Mouse (Mus musculus) olfactory bulb, adult 2 months (tissue): Measurements from ENCODE around the gene Iqsec1. TPM values are rescaled to one million over a fixed set of nuclear protein-coding genes. Genes with fewer than 3 reads are reported as not detected.

ENCODE experiments used
- H3K27ac ChIP-seq: fragments of 200-500 bp; 2 replicates; pipeline ENCODE4 v1.5.1; 2012; ENCODE audit warnings: low read depth, low read length; ENCODE audit not compliant: insufficient read depth
- H3K4me1 ChIP-seq: fragments of 200-500 bp; 2 replicates; pipeline ENCODE4 v1.6.1; 2012; ENCODE audit warnings: low read length; ENCODE audit not compliant: control insufficient read depth, insufficient read depth
- H3K4me3 ChIP-seq: fragments of 200-500 bp; 2 replicates; pipeline ENCODE4 v1.5.1; 2012; ENCODE audit warnings: mild to moderate bottlenecking, low read depth, low read length, moderate library complexity; ENCODE audit not compliant: insufficient read depth
- CTCF ChIP-seq: fragments of 200-500 bp; IDR thresholded peaks from 2 replicates; pipeline ENCODE4 v1.5.1; 2012; ENCODE audit warnings: low read depth, mild to moderate bottlenecking, low read length, moderate library complexity; ENCODE audit not compliant: insufficient read depth
- POLR2A ChIP-seq: fragments of 200-500 bp; IDR thresholded peaks from 2 replicates; pipeline ENCODE4 v1.6.1; 2012; ENCODE audit warnings: mild to moderate bottlenecking, low read depth, low read length, moderate library complexity; ENCODE audit not compliant: insufficient read depth
- WGBS: fragments of 180-500 bp; shearing (Covaris S2); methylation state at CpG from one replicate; pipeline ENCODE4 v1.1.7; 2018; 5-methylcytosine and 5-hydroxymethylcytosine counted together
- polyA plus RNA-seq: library from polyadenylated mRNA; stranded (reverse); fragments of >200 nt; gene quantifications from 2 replicates; pipeline ENCODE4 v1.2.4, GENCODE M21; 2012; ENCODE audit warnings: low replicate concordance; ENCODE audit not compliant: missing spikeins, insufficient read depth, insufficient read length

The Iqsec1 gene
- polyA plus RNA-seq, 1 experiment = not detected

DNA sequence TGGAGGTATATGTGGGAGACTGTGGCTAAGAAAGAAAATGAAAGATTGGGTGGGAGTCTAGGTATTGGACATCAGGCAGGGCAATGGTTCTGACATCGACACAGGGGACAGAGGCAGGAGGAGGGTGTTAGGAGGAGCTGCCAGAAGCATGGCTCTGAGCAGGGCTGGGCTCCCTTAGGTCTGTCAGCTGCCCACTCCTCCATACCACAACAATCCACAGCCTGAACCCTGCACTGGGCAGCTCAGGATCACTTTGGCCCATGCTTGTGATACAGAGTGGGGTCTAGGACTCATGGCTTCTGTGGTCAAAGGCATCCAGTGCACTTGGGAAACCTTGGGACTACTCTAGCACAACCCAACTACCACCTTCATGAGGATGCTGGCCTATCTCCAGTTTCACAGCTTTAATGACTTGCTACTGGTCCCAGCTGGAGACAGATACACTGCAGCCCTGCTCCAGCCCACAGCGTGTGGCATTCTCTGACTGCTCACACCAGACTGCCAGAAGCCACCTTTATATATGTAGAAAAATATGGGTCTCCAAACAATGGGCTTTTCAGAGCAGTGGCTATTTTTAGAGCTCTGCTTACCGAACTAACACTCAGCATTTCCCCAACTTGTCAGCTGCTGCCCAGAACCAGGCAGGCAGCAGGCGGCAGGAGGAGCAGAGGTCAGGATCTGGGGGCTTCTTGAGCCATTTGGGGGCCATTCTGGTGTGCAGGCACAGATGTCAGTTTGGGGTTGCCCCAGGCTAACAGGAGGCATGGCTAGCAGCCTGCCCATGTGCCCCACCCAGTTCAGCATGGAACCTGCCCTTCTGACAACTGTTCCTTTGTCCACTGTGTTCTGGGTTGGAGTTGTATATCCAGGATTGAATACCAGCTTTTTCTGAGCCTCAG, 285.4 kb downstream of the Iqsec1 start:
- Histone ChIP-seq H3K4me3 (no peak overlapping the region), H3K4me1 (peaks cover 55% of the 10 kb centered on the region)
- 20% methylated on average over 4 of the region's 4 CpGs for WGBS

DNA sequence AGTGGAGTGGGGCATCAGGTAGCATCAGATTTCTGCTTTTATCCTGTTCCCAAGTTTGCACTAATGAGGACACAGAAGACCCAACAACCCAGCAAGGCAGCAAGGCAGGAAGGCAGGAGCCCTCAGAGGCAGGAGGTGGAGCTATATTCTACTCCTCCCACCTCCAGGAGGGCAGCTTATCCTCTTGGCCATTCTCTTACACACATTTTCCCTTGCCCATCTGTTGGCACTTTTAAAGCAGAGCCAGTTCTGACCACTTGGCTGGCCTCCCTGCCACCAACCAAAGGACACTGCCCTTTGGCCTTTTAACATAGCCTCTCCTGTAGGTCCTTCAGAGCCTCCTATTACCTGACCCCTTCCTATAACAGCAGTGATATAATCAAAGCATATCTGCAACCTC, 286.3 kb downstream of the Iqsec1 start:
- TF ChIP-seq POLR2A (no peak), CTCF (no peak)
- no peak overlapping the region for H3K4me3 ChIP-seq
- no peak overlapping the region; the same call in 1 of the 2 replicates for H3K27ac ChIP-seq
- H3K4me1 ChIP-seq = peaks cover 54% of the 10 kb centered on the region

More for the DNA sequence above, 285.4 kb downstream of the Iqsec1 start:
- TF ChIP-seq CTCF (no peak), POLR2A (no peak)
- H3K27ac ChIP-seq = 0 out of 2 replicates have a peak overlapping the region, but pooled peaks have one; percentile 1

DNA sequence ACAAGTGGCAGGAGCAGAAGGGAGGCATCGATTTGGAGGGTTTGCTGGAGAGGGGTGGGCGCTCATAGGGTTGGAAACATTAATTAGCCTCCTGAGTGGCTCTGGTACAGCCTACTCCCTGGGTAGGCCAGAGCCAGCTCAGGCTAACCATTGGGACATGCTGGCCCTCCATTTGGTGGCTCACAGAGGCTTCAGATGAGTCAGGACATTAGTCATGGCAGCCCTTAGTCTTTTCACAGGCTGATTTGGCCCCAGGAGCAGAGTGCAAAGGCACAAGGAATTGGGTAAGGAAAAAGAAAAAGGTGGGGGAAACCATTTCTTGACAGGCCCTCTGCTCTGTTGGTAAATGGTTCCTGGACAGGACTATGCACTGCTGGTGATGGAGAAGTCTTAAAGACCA, 287.1 kb downstream of the Iqsec1 start:
- Histone ChIP-seq H3K4me3 (no peak overlapping the region), H3K27ac (no peak overlapping the region), H3K4me1 (peaks cover 55% of the 10 kb centered on the region)
- no peak for TF ChIP-seq CTCF
- TF ChIP-seq POLR2A = no peak
- 66% methylated on average over 2 of the region's 2 CpGs for WGBS

DNA sequence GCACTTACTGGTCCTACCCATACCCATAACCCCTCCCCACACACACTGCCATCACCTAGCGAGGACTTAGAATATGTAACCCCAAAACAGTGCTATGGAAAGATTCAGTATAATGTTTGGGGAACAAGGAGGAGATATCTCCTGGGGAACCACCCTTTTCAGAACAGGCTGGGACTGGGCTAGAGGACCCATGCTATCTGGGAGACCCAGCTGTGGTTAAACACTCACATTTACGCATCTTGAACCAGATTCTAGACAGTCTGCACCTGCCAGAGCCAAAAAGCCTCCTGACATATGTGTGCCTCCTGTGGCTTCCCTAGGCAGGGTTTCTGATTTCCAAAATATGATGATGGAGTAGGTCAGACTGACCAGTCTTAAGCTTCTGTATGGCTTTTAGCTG, 287.7 kb downstream of the Iqsec1 start:
- no peak overlapping the region for H3K4me3 ChIP-seq
- WGBS = 94% methylated on average over 2 of the region's 2 CpGs
- no peak for TF ChIP-seq CTCF
- no peak for TF ChIP-seq POLR2A
- peaks cover 56% of the 10 kb centered on the region for H3K4me1 ChIP-seq
- H3K27ac ChIP-seq = no peak overlapping the region

DNA sequence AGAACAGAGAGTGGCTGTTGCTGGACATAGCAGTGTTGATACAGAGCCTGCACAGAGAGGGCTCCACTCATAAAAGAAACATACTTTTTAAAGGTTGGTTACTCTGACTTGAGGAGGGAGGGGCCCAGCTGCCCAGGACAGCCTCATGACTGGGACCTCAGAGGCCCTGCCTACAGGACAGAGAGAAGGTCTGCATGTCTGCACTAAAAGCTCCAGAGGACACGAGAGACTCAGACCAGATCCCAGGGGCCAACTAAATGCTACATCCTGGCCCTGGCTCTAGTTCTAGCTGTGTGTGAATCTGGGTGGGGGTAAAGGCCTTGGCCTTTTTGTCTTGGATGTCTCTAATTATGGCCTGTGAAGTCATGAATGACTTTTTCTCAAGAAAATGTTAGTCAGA, 288.4 kb downstream of the Iqsec1 start:
- TF ChIP-seq POLR2A (no peak), CTCF (no peak)
- Histone ChIP-seq H3K4me1 (peaks cover 55% of the 10 kb centered on the region), H3K27ac (no peak overlapping the region), H3K4me3 (no peak overlapping the region)
- WGBS = 88% methylated on average over 1 of the region's 1 CpGs

DNA sequence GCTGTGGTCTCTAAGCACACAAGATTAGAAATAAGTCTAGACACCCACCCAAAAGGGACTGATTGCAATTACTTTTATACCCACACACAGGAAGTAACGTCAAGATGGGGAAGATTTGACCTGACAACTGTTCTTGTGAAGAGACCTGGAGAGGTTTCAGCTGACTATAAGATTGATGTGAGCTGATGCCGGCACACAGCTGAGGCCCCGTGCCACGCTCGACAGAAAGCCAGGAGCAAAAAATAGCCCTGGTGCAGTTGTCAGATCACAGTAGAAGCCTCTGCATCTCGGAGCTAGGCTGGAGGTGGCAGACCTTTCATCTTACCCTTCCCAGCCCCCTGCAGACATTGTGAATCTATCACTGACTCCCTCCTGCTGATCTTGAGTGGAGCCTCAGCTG, 289.6 kb downstream of the Iqsec1 start:
- 53% methylated on average over 6 of the region's 6 CpGs for WGBS
- Histone ChIP-seq H3K27ac (no peak overlapping the region), H3K4me3 (no peak overlapping the region), H3K4me1 (peaks cover 44% of the 10 kb centered on the region)
- no peak for TF ChIP-seq CTCF
- TF ChIP-seq POLR2A = no peak

DNA sequence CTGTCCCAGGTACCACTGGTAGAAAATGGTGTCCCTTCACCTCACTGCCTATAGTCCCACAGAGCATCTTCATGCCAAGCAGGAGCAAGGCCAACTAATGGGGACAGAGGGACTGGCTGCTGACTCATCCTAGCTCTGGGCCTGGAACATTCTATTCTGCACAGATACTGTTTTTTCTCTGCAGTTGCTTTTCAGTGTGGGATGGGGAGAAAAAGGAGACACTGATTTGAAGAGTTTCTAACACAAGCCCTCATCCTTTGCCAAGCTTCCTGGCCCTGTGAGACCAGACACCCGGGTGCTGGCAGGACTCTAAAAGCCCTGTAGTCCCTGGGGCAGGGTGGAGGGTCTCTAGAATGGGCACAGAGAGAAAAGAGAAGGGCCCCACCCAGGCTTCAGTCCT, 292.7 kb downstream of the Iqsec1 start:
- no peak for TF ChIP-seq POLR2A
- no peak for TF ChIP-seq CTCF
- peaks cover 24% of the 10 kb centered on the region for H3K4me1 ChIP-seq
- H3K27ac ChIP-seq = peak overlapping the region; percentile 36; the same call in 1 of the 2 replicates
- WGBS = 15% methylated on average over 1 of the region's 1 CpGs
- no peak overlapping the region for H3K4me3 ChIP-seq

DNA sequence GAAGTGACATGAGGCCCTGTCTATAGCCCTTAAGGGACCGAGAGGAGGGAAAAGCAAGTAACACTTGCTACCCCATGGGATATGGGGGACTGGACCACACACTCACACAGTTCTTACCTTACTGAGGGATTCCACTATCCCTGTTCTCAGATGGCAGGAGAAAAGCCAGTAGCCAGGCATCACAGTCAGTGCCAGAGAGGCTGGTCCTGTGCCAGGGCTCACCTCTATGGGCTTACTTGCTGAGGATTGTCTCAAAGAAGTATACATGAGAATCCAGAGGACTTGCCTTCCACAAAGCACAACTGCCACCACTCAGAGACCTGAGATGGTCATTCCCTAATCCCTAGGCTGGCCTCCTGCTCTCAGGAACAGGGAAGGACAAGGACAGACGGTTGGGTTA, 296.1 kb downstream of the Iqsec1 start:
- no peak overlapping the region for H3K27ac ChIP-seq
- no peak for TF ChIP-seq CTCF
- TF ChIP-seq POLR2A = no peak
- no peak overlapping the region for H3K4me3 ChIP-seq
- peaks cover 30% of the 10 kb centered on the region for H3K4me1 ChIP-seq
- 94% methylated on average over 2 of the region's 2 CpGs for WGBS

DNA sequence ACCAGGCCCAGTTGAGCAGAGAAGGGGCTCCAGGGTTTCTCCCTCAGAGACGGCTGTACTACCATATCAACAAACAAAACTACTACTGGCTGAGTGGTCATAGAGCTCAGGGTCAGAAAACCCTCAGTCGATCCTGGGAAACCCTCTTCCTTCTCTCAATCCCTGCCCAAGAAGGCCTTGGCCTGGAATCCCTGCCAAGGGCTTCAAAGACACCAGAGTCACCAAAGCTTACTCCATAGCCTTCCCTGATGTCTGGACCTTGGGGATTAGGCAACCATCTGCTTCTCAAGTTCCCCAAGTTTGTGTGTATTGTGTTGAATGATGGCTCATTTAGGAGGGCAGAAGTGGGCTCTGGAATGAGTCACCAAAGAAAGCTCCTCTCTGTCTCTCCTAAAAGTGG, 296.6 kb downstream of the Iqsec1 start:
- TF ChIP-seq POLR2A (no peak), CTCF (no peak)
- 88% methylated on average over 2 of the region's 2 CpGs for WGBS

More for the DNA sequence above, 296.6 kb downstream of the Iqsec1 start:
- Histone ChIP-seq H3K4me3 (no peak overlapping the region), H3K27ac (no peak overlapping the region), H3K4me1 (peaks cover 25% of the 10 kb centered on the region)
